ENCODE assay signal across 8 mouse cellular contexts in genomic region chr3:95661945-95662715, GRCm38 (mm10). TPM values are rescaled to one million over a fixed set of nuclear protein-coding genes. Genes with fewer than 3 reads are reported as not detected.
DNase-seq lines count a peak whose midpoint lies in the region; ATAC-seq lines count a peak whose summit lies in the region.

No protein-coding gene starts in this region.

- H3K4me1 ChIP-seq in erythroblast, embryonic 14.5 days (ENCODE audit: control insufficient read depth), result peaks cover 78% of the 10 kb centered on the region
- peaks cover 44% of the 10 kb centered on the region for H3K4me1 ChIP-seq in hindbrain, embryonic 14.5 days (replicated peaks; ENCODE audit: control insufficient read depth, insufficient read depth, low read length)

- H3K27ac ChIP-seq in hindbrain, embryonic 14.5 days, result no peak overlapping the region

- H3K9ac ChIP-seq in hindbrain, embryonic 14.5 days, result no peak overlapping the region

- peak; percentile 91 for DNase-seq in MEL-GATA-1-ER (ENCODE audit: extremely low read depth, low read depth)
- DNase-seq in hindbrain, embryonic 14.5 days (ENCODE audit: low spot score), result no peak
- DNase-seq in cerebellum, postnatal 14 days, result no peak
- no peak for DNase-seq in urinary bladder, adult 2 months (ENCODE audit: low spot score)

- peak overlapping the region; percentile 98 for H3K4me2 ChIP-seq in hindbrain, embryonic 14.5 days (replicated peaks)

- no peak for ATAC-seq in erythroblast, adult 5-6 weeks (replicated peaks; ENCODE audit: low FRiP score, poor library complexity, severe bottlenecking)
- no peak for ATAC-seq in hindbrain, embryonic 14.5 days (ENCODE audit: low FRiP score)
- 0 out of 2 replicates have a peak, but pooled peaks have one; percentile 0 for ATAC-seq in megakaryocyte-erythroid progenitor cell, adult 5-6 weeks (replicated peaks; ENCODE audit: low FRiP score, low TSS enrichment, poor library complexity, severe bottlenecking)
- no peak for ATAC-seq in inflammation-experienced regulatory T-cells, adult 6 months

- H3K9me3 ChIP-seq in erythroblast, embryonic 14.5 days (ENCODE audit: control insufficient read depth, low read length), result no peaks in the 10 kb centered on the region
- H3K9me3 ChIP-seq in hindbrain, embryonic 14.5 days (ENCODE audit: control insufficient read depth, low read length), result no peaks in the 10 kb centered on the region

- peaks cover 84% of the 10 kb centered on the region for H3K36me3 ChIP-seq in erythroblast, embryonic 14.5 days (ENCODE audit: control insufficient read depth)
- H3K36me3 ChIP-seq in hindbrain, embryonic 14.5 days (replicated peaks; ENCODE audit: control insufficient read depth, insufficient read depth), result peaks cover 54% of the 10 kb centered on the region

- peak overlapping the region; percentile 79 for H3K4me3 ChIP-seq in erythroblast, embryonic 14.5 days (replicated peaks)
- H3K4me3 ChIP-seq in hindbrain, embryonic 14.5 days (replicated peaks; ENCODE audit: low read length), result no peak overlapping the region

- 67% methylated on average over 7 of the region's 7 CpGs for WGBS in hindbrain, embryonic 14.5 days

- H3K27me3 ChIP-seq in erythroblast, embryonic 14.5 days (ENCODE audit: control insufficient read depth), result no peaks in the 10 kb centered on the region
- H3K27me3 ChIP-seq in hindbrain, embryonic 14.5 days (ENCODE audit: control insufficient read depth, insufficient read depth, low read length), result no peaks in the 10 kb centered on the region

RNA-seq across cellular contexts. Expression of gene Mcl1, which starts 3.5 kb away (rescaled TPM):
- 31.1 and 36.9 TPM in 2 replicates for polyA plus RNA-seq in erythroblast, embryonic 14.5 days (2012)
- 83.2 and 113 TPM in 2 replicates for total RNA-seq in erythroblast, adult 5-6 weeks (2015; ENCODE audit: low replicate concordance)
- 70.6 and 76.3 TPM in 2 replicates for total RNA-seq in erythroblast, adult 5-6 weeks (2017; ENCODE audit: low replicate concordance)
- 60.3 and 72.3 TPM in 2 replicates for polyA plus RNA-seq in hindbrain, embryonic 14.5 days (2014; fragmentation: Nextera tagmentation; extraction: Ambion mirVana)
- 76.0 and 78.6 TPM in 2 replicates for total RNA-seq in megakaryocyte-erythroid progenitor cell, adult 5-6 weeks (2014; fragmentation: Nextera tagmentation)
- total RNA-seq in megakaryocyte-erythroid progenitor cell, adult 5-6 weeks (2017), result 107 and 132 TPM in 2 replicates
- 90.3 and 106 TPM in 2 replicates for polyA plus RNA-seq in urinary bladder, adult 2 months (2012; rRNA removed)
- polyA plus RNA-seq in inflammation-experienced regulatory T-cells, adult 6 months (2017; shearing (Covaris generic)), result 10 to 100 TPM; 50.5 to 86.1 (median 61.6) TPM

RNA-seq across cellular contexts. Expression of gene Adamtsl4, which starts 25.6 kb away (rescaled TPM):
- polyA plus RNA-seq in erythroblast, embryonic 14.5 days (2012), result 0.22 TPM in 1 of 2 replicates, not detected in the other
- not detected in 2 replicates for total RNA-seq in erythroblast, adult 5-6 weeks (2015; ENCODE audit: low replicate concordance)
- not detected in 2 replicates for total RNA-seq in erythroblast, adult 5-6 weeks (2017; ENCODE audit: low replicate concordance)
- polyA plus RNA-seq in hindbrain, embryonic 14.5 days (2014; fragmentation: Nextera tagmentation; extraction: Ambion mirVana), result 0.35 and 1.3 TPM in 2 replicates
- 0.20 TPM in 1 of 2 replicates, not detected in the other for total RNA-seq in megakaryocyte-erythroid progenitor cell, adult 5-6 weeks (2014; fragmentation: Nextera tagmentation)
- not detected in 2 replicates for total RNA-seq in megakaryocyte-erythroid progenitor cell, adult 5-6 weeks (2017)
- polyA plus RNA-seq in urinary bladder, adult 2 months (2012; rRNA removed), result 52.4 and 58.8 TPM in 2 replicates
- 1 to 10 TPM; 2.0 to 4.6 (median 2.2) TPM for polyA plus RNA-seq in inflammation-experienced regulatory T-cells, adult 6 months (2017; shearing (Covaris generic))

RNA-seq across cellular contexts. Expression of gene Ensa, which starts 37.3 kb away (rescaled TPM):
- polyA plus RNA-seq in erythroblast, embryonic 14.5 days (2012), result 2.8 and 4.2 TPM in 2 replicates
- 30.9 and 34.1 TPM in 2 replicates for total RNA-seq in erythroblast, adult 5-6 weeks (2015; ENCODE audit: low replicate concordance)
- 52.8 and 58.1 TPM in 2 replicates for total RNA-seq in erythroblast, adult 5-6 weeks (2017; ENCODE audit: low replicate concordance)
- polyA plus RNA-seq in hindbrain, embryonic 14.5 days (2014; fragmentation: Nextera tagmentation; extraction: Ambion mirVana), result 95.1 and 102 TPM in 2 replicates
- 38.7 and 39.4 TPM in 2 replicates for total RNA-seq in megakaryocyte-erythroid progenitor cell, adult 5-6 weeks (2014; fragmentation: Nextera tagmentation)
- 64.8 and 65.4 TPM in 2 replicates for total RNA-seq in megakaryocyte-erythroid progenitor cell, adult 5-6 weeks (2017)
- polyA plus RNA-seq in urinary bladder, adult 2 months (2012; rRNA removed), result 31.6 and 45.7 TPM in 2 replicates
- 10 to 100 TPM; 68.7 to 89.9 (median 76.3) TPM for polyA plus RNA-seq in inflammation-experienced regulatory T-cells, adult 6 months (2017; shearing (Covaris generic))
